Mouse (Mus musculus) megakaryocyte, embryonic 14.5 days (primary cell): Measurements from ENCODE around the gene Hoxb3.

Source experiments
- FLI1 ChIP-seq: IDR thresholded peaks from 2 replicates; pipeline ENCODE4 v1.6.1; 2012; ENCODE audit warnings: low read length, inconsistent platforms, mixed read lengths
- GATA1 ChIP-seq: IDR thresholded peaks from 3 replicates; pipeline ENCODE4 v1.6.1; 2012; ENCODE audit warnings: mixed read lengths, low read length, inconsistent platforms, borderline replicate concordance

- TF ChIP-seq GATA1 = no peak
- TF ChIP-seq FLI1 = no peak
These were observed 40.2 kb upstream of the Hoxb3 start for GRCm38 (mm10) chr11:96282795-96283430.
